Mouse (Mus musculus) right cerebral cortex, postnatal 36 days (tissue): ENCODE measurements at regions not wholly inside any gene's neighbourhood (a gene's known extent, or its start where the extent isn't known, plus 50 kb on each side); places are given as distances from the start of the nearest gene placed in this dataset.

ENCODE experiments used
- DNase-seq, 2 experiments: peaks; one replicate each; pipeline ENCODE4 v3.0.0; 2022; ENCODE audit warnings: low spot score in 2 of 2, mixed read lengths in 1 of 2

- DNase-seq: peak in 1 of 2 experiments; percentile 10
Observed at GRCm38 (mm10) chr13:37290636-37291035, 54.4 kb upstream of the Ly86 start.

- no peak for DNase-seq
Observed at GRCm38 (mm10) chr13:37288993-37289392, 56.0 kb upstream of the Ly86 start.

GRCm38 (mm10) chr13:37282515-37282914, 62.5 kb upstream of the Ly86 start:
- no peak for DNase-seq

- no peak for DNase-seq
Observed at GRCm38 (mm10) chr13:37279078-37279789, 65.8 kb upstream of the Ly86 start.

GRCm38 (mm10) chr13:37249581-37250461, 95.2 kb upstream of the Ly86 start:
- DNase-seq: no peak

GRCm38 (mm10) chr13:37248741-37249140, 96.3 kb upstream of the Ly86 start:
- no peak for DNase-seq

- DNase-seq: no peak
Observed at GRCm38 (mm10) chr13:37240048-37240447, 105.0 kb upstream of the Ly86 start.

GRCm38 (mm10) chr13:37237285-37237684, 107.7 kb upstream of the Ly86 start:
- DNase-seq: no peak

- peak; percentile 11 to 55 for DNase-seq
Observed at GRCm38 (mm10) chr13:37225834-37226233, 119.2 kb upstream of the Ly86 start.

- no peak for DNase-seq
Observed at GRCm38 (mm10) chr13:37220436-37220835, 124.6 kb upstream of the Ly86 start.

GRCm38 (mm10) chr13:37218596-37218995, 126.4 kb upstream of the Ly86 start:
- DNase-seq: no peak

- DNase-seq: no peak
Observed at GRCm38 (mm10) chr13:37214590-37215282, 130.3 kb upstream of the Ly86 start.

GRCm38 (mm10) chr13:37197136-37197535, 147.1 kb upstream of the F13a1 start:
- DNase-seq: peak; percentile 20 to 60

- no peak for DNase-seq
Observed at GRCm38 (mm10) chr13:37195857-37196256, 145.8 kb upstream of the F13a1 start.

- DNase-seq: peak in 1 of 2 experiments; percentile 13
Observed at GRCm38 (mm10) chr13:37181169-37181787, 131.2 kb upstream of the F13a1 start.

- DNase-seq: no peak
Observed at GRCm38 (mm10) chr13:37176526-37176925, 126.5 kb upstream of the F13a1 start.

GRCm38 (mm10) chr13:37175997-37176396, 126.0 kb upstream of the F13a1 start:
- no peak for DNase-seq

GRCm38 (mm10) chr13:37158831-37159522, 108.9 kb upstream of the F13a1 start:
- peak; percentile 54 to 76 for DNase-seq

- no peak for DNase-seq
Observed at GRCm38 (mm10) chr13:37157808-37158207, 107.8 kb upstream of the F13a1 start.

- DNase-seq: no peak
Observed at GRCm38 (mm10) chr13:37151835-37152516, 101.9 kb upstream of the F13a1 start.

GRCm38 (mm10) chr13:37149961-37150360, 99.9 kb upstream of the F13a1 start:
- DNase-seq: no peak
